Comparison of ENCODE assay signal across 9 mouse cellular contexts in the genomic region with DNA sequence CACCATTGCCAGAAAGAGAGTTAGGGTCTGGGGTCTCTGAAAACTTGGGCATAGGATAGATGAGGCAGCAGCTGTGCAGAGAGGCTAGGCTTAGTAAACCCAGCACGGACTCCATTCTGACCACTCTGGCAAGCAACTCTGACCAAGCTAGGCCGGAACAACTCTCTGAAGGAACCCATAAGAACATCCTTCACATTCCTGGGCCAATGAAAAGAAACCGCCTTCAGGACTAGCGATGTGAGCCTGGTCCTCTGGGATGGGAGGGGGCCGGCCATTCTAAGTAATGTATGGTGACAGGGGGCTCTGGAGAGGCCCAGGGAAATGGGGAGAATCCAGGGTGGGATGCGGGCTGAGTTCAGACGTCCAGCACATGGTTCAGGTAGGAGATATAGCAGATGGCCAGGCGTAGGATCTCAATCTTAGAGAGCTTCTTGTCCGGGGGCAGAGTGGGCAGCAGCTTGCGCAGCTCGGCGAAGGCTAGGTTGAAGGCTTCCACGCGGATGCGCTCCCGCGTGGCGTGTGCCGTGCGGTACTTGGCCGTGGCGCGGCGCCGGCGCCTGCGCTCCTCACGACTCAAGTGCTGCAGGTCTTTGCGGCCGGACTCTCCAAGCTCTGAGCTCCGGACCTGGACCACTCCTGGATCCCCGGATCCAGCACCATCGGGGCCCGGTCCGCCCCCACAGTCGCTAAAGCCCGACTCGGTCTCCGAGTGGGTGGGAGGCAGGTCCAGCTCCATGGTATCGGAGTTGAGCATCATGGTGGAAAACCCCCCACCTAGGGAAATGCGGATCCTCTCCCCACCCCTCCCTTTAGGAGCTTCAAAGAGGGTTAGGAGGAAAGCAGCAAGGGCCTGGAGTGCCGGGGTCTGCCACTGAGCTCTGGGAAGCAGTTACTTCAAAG. TPM values are rescaled to one million over a fixed set of nuclear protein-coding genes. Genes with fewer than 3 reads are reported as not detected.
A peak's percentile ranks its signal among the peaks of the same experiment; 100 is the strongest.
DNase-seq lines count a peak whose midpoint lies in the region; ATAC-seq and TF ChIP-seq lines count a peak whose summit lies in the region.
"Had no signal": no experiment of that assay in that cellular context is flagged by ENCODE, and none has a peak within 500 bp of the region (broad histone marks: within the 10 kb centered on the region; RNA-seq: fewer than 3 reads in every experiment).

No protein-coding gene starts in this region.

- peaks cover 10% of the 10 kb centered on the region; the same call in 1 of the 2 replicates for H3K4me1 ChIP-seq in kidney, postnatal 0 days (replicated peaks; ENCODE audit: insufficient read depth, low read length)
- peaks cover 45% of the 10 kb centered on the region for H3K4me1 ChIP-seq in midbrain, embryonic 14.5 days (ENCODE audit: control insufficient read depth, insufficient read depth, low read length)

- H3K4me2 ChIP-seq in kidney, postnatal 0 days (ENCODE audit: low read length) = peak overlapping the region; percentile 62
- peak overlapping the region; percentile 80 for H3K4me2 ChIP-seq in midbrain, embryonic 14.5 days (ENCODE audit: low read length)

- H3K36me3 ChIP-seq in kidney, postnatal 0 days (ENCODE audit: insufficient read depth, low read length) = no peaks in the 10 kb centered on the region
- H3K36me3 ChIP-seq in midbrain, embryonic 14.5 days (ENCODE audit: control insufficient read depth, insufficient read depth, low read length) = no peaks in the 10 kb centered on the region

- 3% methylated on average over 32 of the region's 42 CpGs for WGBS in kidney, postnatal 0 days
- WGBS in midbrain, embryonic 14.5 days = 3% methylated on average over 42 of the region's 42 CpGs

- DNase-seq in kidney, postnatal 0 days (ENCODE audit: low spot score) = peak; percentile 38
- no peak for DNase-seq in kidney, postnatal 36 days
- peak; percentile 30 for DNase-seq in cerebellum, adult 9-11 months
- DNase-seq in midbrain, embryonic 14.5 days = peak; percentile 70
- no peak for DNase-seq in B cell, adult 2 months
- no peak for DNase-seq in adrenal gland, adult 18-20 months (ENCODE audit: low spot score in 2 of 2)
- DNase-seq in thymus, postnatal 25 days = no peak

- H3K9me3 ChIP-seq in kidney, postnatal 0 days (replicated peaks; ENCODE audit: low read length) = no peaks in the 10 kb centered on the region
- H3K9me3 ChIP-seq in midbrain, embryonic 14.5 days (ENCODE audit: control insufficient read depth, low read length) = no peaks in the 10 kb centered on the region

- no peak for TF ChIP-seq CTCF in kidney, postnatal 0 days (IDR thresholded peaks at IDR 0.05; ENCODE audit: low read depth)

- peaks cover 11% of the 10 kb centered on the region; the same call in 1 of the 2 replicates for H3K27me3 ChIP-seq in kidney, postnatal 0 days (ENCODE audit: insufficient read depth, low read length)
- no peaks in the 10 kb centered on the region for H3K27me3 ChIP-seq in midbrain, embryonic 14.5 days (ENCODE audit: control insufficient read depth, insufficient read depth, low read length)

- H3K4me3 ChIP-seq in kidney, postnatal 0 days (replicated peaks; ENCODE audit: low read depth, low read length) = peak overlapping the region; percentile 32
- H3K4me3 ChIP-seq in midbrain, embryonic 14.5 days (replicated peaks; ENCODE audit: low read depth, low read length) = peak overlapping the region; percentile 44

- ATAC-seq in kidney, postnatal 0 days (replicated peaks; ENCODE audit: low FRiP score, low read depth) = no peak; the same call in 1 of the 2 replicates
- peak; percentile 32 to 44 for ATAC-seq in hematopoietic stem cell, adult 5-6 weeks (replicated peaks in 1 of 2; ENCODE audit: insufficient read depth in 1 of 2, low FRiP score in 2 of 2, low TSS enrichment in 1 of 2, low read depth in 1 of 2, poor library complexity in 2 of 2, severe bottlenecking in 2 of 2)
- ATAC-seq in midbrain, embryonic 14.5 days (ENCODE audit: low FRiP score, low TSS enrichment) = no peak

- H3K9ac ChIP-seq in kidney, postnatal 0 days (ENCODE audit: low read depth, low read length) = peak overlapping the region; percentile 54; the same call in 1 of the 2 replicates
- H3K9ac ChIP-seq in midbrain, embryonic 14.5 days (replicated peaks; ENCODE audit: low read length) = peak overlapping the region; percentile 66

- no peak overlapping the region for H3K27ac ChIP-seq in kidney, postnatal 0 days
- no peak overlapping the region for H3K27ac ChIP-seq in midbrain, embryonic 14.5 days (replicated peaks; ENCODE audit: low read depth, low read length)
- H3K27ac ChIP-seq: macrophage had no signal

RNA-seq across cellular contexts. Expression of a gene that starts 3.6 kb away (rescaled TPM):
- polyA plus RNA-seq in kidney, postnatal 0 days (2015; fragmentation: Nextera tagmentation; extraction: Ambion mirVana) = not detected in 2 replicates
- not detected in 2 replicates for total RNA-seq in hematopoietic stem cell, adult 5-6 weeks (2017)
- 3.6 and 5.5 TPM in 2 replicates for polyA plus RNA-seq in midbrain, embryonic 14.5 days (2014; fragmentation: Nextera tagmentation; extraction: Ambion mirVana)
- total RNA-seq in adrenal gland, adult 18-20 months (2021) = not detected
- polyA plus RNA-seq: macrophage had no signal

RNA-seq across cellular contexts. Expression of a gene that starts 25.5 kb away (rescaled TPM):
- 13.6 and 13.8 TPM in 2 replicates for polyA plus RNA-seq in kidney, postnatal 0 days (2015; fragmentation: Nextera tagmentation; extraction: Ambion mirVana)
- 5.2 TPM in 2 replicates for total RNA-seq in hematopoietic stem cell, adult 5-6 weeks (2017)
- polyA plus RNA-seq in midbrain, embryonic 14.5 days (2014; fragmentation: Nextera tagmentation; extraction: Ambion mirVana) = 52.7 and 57.3 TPM in 2 replicates
- total RNA-seq in adrenal gland, adult 18-20 months (2021) = 1 to 10 TPM; 1.6 to 1.7 TPM

RNA-seq across cellular contexts. Expression of a gene that starts 28.5 kb away (rescaled TPM):
- 143 and 163 TPM in 2 replicates for polyA plus RNA-seq in kidney, postnatal 0 days (2015; fragmentation: Nextera tagmentation; extraction: Ambion mirVana)
- 126 and 139 TPM in 2 replicates for total RNA-seq in hematopoietic stem cell, adult 5-6 weeks (2017)
- 96.5 and 188 TPM in 2 replicates for polyA plus RNA-seq in midbrain, embryonic 14.5 days (2014; fragmentation: Nextera tagmentation; extraction: Ambion mirVana)
- total RNA-seq in adrenal gland, adult 18-20 months (2021) = 100 to 1,000 TPM; 168 to 183 TPM

RNA-seq across cellular contexts. Expression of a gene that starts 28.8 kb away (rescaled TPM):
- 129 and 135 TPM in 2 replicates for polyA plus RNA-seq in kidney, postnatal 0 days (2015; fragmentation: Nextera tagmentation; extraction: Ambion mirVana)
- total RNA-seq in hematopoietic stem cell, adult 5-6 weeks (2017) = 24.0 and 25.1 TPM in 2 replicates
- polyA plus RNA-seq in midbrain, embryonic 14.5 days (2014; fragmentation: Nextera tagmentation; extraction: Ambion mirVana) = 97.7 and 117 TPM in 2 replicates
- 10 to 100 TPM; 79.5 to 94.9 TPM for total RNA-seq in adrenal gland, adult 18-20 months (2021)

Comparison
In these comparisons a context has a peak if more than half of its experiments do, and no peak if none do; other contexts are left out.
1. DNase-seq: peak in kidney, postnatal 0 days (single experiment), cerebellum, adult 9-11 months (single experiment) and midbrain, embryonic 14.5 days (single experiment); none in kidney, postnatal 36 days (0 of 2), B cell, adult 2 months (0 of 2), adrenal gland, adult 18-20 months (0 of 2) and thymus, postnatal 25 days (single experiment).
2. ATAC-seq: peak in hematopoietic stem cell, adult 5-6 weeks (2 of 2); none in kidney, postnatal 0 days (single experiment) and midbrain, embryonic 14.5 days (single experiment).